Mouse (Mus musculus): ENCODE data around the gene Nkx3-2. TPM values are rescaled to one million over a fixed set of nuclear protein-coding genes. Genes with fewer than 3 reads are reported as not detected.

The Nkx3-2 gene
- polyA plus RNA-seq, 1 experiment from 2014 or later = not detected

DNA sequence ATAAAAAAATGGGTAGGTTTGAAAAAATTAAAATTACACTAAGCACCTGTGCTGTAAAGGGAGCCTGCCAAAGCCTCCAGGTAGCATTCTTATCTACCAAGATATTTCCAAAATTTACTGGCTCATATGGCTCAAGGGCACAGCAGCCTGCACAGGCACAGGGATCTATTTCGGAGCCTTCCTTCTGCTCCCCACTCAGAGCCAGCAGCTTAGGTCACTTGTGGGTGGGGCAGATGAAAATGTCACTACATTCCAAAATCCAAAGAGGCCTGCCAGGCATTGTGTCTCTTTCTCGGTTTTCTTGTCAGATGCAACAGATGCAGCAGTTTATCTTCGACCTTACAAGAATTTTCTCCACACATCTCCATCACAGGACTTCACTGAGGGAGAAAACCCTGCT is 15.7 kb upstream of the Nkx3-2 start:
- Histone ChIP-seq H3K9me3 (replicated peaks) (no peaks in the 10 kb centered on the region), H3K4me1 (no peaks in the 10 kb centered on the region), H3K4me2 (no peak overlapping the region), H3K9ac (no peak overlapping the region), H3K27me3 (no peaks in the 10 kb centered on the region), H3K27ac (no peak overlapping the region), H3K36me3 (ENCODE audit: poor library complexity, severe bottlenecking) (peaks cover 9% of the 10 kb centered on the region), H3K4me3 (no peak overlapping the region)
- WGBS = 78% methylated on average over 3 of the region's 3 CpGs
- no peak for ATAC-seq

DNA sequence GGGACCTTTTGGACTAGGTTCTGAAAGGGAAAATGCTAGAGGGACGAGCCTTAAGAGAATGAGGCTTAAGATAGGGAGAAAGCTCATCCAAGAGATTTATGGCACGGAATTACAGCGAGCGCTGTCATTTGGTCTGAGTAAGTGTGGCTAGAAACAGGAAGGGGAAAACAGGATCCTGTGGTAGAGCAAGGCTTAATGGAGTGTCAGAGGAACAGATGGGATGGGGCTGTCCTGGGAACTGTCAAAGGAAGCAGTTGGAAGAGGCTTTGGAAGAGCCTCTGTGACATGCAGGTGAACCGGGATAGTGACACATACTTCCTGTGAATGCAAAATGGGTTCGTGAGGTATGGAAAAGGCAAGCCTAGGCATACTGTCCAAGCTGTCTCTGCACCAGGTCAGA is 11.4 kb upstream of the Nkx3-2 start:
- Histone ChIP-seq H3K4me3 (no peak overlapping the region), H3K9me3 (replicated peaks) (no peaks in the 10 kb centered on the region), H3K4me1 (no peaks in the 10 kb centered on the region), H3K36me3 (ENCODE audit: poor library complexity, severe bottlenecking) (no peaks in the 10 kb centered on the region), H3K27ac (no peak overlapping the region), H3K27me3 (no peaks in the 10 kb centered on the region), H3K9ac (no peak overlapping the region), H3K4me2 (no peak overlapping the region)
- WGBS = 82% methylated on average over 6 of the region's 6 CpGs
- ATAC-seq = no peak

DNA sequence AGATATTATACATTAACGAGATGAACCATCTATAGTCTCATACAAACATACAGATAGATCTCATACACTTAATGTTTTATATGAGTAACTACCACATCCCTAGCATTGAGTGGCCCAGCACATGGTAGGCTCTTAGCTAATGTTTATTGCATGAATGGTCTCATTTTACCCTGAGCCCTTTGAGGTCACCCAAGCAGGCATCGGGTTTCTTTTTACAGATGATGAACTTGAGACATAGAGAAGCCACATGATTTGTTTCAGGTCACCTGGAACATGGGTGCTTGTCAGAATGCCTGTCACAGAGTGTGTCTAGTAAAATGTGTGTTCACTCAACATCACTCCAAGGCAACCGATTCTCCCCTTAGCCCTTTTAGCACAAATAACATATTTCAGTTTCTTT is 11.0 kb upstream of the Nkx3-2 start:
- ATAC-seq = no peak
- 82% methylated on average over 3 of the region's 3 CpGs for WGBS
- no peak overlapping the region for H3K27ac ChIP-seq

DNA sequence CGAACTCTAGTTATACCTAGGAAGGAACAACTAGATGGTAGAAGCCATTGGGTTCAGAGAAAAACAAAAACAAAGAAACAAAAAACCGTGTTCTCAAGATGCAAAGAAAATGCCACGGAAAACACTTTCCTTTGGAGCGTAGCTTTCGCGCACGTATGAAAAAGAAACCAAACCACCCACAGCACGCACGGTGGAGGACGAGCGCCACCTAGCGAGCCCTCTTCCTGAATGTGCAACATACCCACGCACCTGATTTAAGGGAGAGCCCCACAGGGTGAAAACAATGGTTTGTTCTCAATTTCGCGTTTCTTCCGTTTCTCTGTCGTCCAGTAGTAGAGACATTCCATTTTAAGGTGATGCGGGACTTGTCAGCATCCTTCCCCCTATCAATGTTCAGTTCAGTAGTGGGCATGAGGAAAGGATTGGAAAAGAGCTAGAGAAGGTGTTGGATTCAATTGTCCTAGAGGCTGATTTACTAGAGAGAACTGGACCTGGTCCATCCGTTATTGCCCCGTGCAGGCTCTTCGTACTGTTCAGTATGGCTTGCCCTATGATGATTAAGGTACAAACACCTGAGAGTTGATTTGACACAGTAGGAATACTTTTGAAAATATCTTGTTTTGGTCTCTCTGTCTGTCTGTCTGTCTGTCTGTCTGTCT is 4.2 kb upstream of the Nkx3-2 start:
- Histone ChIP-seq H3K4me1 (peaks cover 24% of the 10 kb centered on the region), H3K36me3 (ENCODE audit: poor library complexity, severe bottlenecking) (no peaks in the 10 kb centered on the region), H3K4me2 (peak overlapping the region; percentile 51), H3K27me3 (peaks cover 63% of the 10 kb centered on the region), H3K4me3 (peak overlapping the region; percentile 20), H3K27ac (no peak overlapping the region), H3K9ac (no peak overlapping the region), H3K9me3 (replicated peaks) (no peaks in the 10 kb centered on the region)
- WGBS = 3% methylated on average over 21 of the region's 21 CpGs
- peak; percentile 82 for ATAC-seq

More for the DNA sequence above, 11.0 kb upstream of the Nkx3-2 start:
- H3K27me3 ChIP-seq = peaks cover 1% of the 10 kb centered on the region; the same call in 1 of the 2 replicates
- H3K4me3 ChIP-seq = no peak overlapping the region
- H3K9me3 ChIP-seq (replicated peaks) = no peaks in the 10 kb centered on the region
- H3K4me1 ChIP-seq = no peaks in the 10 kb centered on the region
- no peak overlapping the region for H3K4me2 ChIP-seq
- no peaks in the 10 kb centered on the region for H3K36me3 ChIP-seq (ENCODE audit: poor library complexity, severe bottlenecking)
- no peak overlapping the region for H3K9ac ChIP-seq

DNA sequence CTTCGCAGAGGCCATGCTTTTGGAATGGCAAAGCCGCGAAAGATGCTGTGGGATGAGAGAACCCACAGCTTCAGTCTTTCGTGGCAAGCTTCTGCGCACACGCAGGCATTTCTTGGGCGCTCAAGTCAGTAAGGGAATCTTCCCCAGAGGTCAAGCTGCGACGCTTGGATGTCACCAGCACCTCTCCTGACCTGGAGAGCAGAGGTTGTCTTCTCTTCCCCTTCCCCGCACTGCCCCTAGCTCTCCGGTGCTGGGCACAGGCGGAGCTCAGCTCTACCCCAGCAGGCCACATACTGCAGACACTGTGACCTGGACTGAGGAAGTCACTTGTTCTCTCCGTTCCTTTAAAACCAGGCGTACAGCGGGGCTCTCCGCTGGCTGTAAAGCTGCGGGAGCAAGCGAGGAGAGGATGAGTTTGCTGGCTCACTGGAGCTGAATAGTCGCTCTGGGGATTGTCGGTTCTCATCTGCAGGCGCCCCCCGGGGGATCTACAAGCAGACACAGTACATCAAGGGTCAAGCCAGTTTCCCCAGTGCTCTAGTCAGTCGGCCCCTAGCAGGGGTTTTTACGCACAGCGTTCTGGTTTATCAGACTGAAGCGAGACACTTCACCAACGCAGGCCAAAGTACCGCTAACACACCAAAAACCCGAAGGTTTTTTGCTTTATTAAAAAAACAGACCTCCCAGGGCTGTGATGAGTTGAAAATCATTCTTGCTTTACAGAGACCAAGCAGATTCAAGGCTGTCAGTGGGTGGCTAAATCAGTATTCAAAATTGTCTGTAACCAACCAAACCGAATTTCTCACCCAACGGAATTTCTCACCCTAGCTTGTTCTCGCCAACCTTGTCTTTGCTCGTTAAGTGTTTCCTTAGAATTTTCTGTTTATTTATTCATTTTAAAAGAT is 3.2 kb upstream of the Nkx3-2 start:
- H3K4me3 ChIP-seq = peak overlapping the region; percentile 20
- ATAC-seq = no peak
- no peak overlapping the region for H3K9ac ChIP-seq
- peak overlapping the region; percentile 51 for H3K4me2 ChIP-seq
- H3K27ac ChIP-seq = no peak overlapping the region
- peaks cover 73% of the 10 kb centered on the region for H3K27me3 ChIP-seq
- 2% methylated on average over 33 of the region's 33 CpGs for WGBS
- no peaks in the 10 kb centered on the region for H3K9me3 ChIP-seq (replicated peaks)
- H3K36me3 ChIP-seq (ENCODE audit: poor library complexity, severe bottlenecking) = no peaks in the 10 kb centered on the region
- peaks cover 27% of the 10 kb centered on the region for H3K4me1 ChIP-seq

DNA sequence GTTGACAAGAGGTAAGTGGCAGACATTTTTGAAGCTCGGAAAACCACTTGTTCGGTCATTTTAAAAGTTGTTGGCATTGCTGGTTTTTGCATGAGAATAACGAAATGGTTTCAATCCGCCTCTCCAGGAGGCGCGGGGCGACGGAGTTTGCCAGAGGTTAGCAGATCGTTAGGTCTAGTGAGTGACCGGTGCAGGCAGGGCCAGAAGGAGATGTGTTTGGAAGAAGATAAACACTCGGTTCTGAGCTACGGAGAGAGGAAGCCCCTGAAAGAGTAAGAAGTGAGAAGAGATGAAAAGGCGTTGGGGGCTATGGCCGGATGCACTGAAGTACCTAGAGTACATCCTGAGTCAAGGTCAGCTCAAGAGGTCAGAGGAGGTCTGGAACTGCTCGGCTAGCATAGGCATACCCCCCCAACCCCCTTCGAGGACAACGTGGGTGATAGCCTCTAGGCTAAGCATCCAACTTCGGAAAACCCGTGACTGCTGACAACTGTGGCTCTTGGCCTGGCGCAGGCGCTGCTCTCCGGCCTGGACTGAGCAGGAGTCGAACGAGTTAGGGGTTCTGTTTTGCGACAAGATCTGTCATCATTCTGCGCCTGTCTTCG is 2.2 kb upstream of the Nkx3-2 start:
- H3K9ac ChIP-seq = no peak overlapping the region
- peaks cover 33% of the 10 kb centered on the region for H3K4me1 ChIP-seq
- peaks cover 83% of the 10 kb centered on the region for H3K27me3 ChIP-seq
- no peaks in the 10 kb centered on the region for H3K9me3 ChIP-seq (replicated peaks)
- 2% methylated on average over 27 of the region's 27 CpGs for WGBS
- no peak overlapping the region for H3K4me2 ChIP-seq
- H3K36me3 ChIP-seq (ENCODE audit: poor library complexity, severe bottlenecking) = no peaks in the 10 kb centered on the region
- no peak for ATAC-seq
- H3K27ac ChIP-seq = no peak overlapping the region
- H3K4me3 ChIP-seq = no peak overlapping the region

DNA sequence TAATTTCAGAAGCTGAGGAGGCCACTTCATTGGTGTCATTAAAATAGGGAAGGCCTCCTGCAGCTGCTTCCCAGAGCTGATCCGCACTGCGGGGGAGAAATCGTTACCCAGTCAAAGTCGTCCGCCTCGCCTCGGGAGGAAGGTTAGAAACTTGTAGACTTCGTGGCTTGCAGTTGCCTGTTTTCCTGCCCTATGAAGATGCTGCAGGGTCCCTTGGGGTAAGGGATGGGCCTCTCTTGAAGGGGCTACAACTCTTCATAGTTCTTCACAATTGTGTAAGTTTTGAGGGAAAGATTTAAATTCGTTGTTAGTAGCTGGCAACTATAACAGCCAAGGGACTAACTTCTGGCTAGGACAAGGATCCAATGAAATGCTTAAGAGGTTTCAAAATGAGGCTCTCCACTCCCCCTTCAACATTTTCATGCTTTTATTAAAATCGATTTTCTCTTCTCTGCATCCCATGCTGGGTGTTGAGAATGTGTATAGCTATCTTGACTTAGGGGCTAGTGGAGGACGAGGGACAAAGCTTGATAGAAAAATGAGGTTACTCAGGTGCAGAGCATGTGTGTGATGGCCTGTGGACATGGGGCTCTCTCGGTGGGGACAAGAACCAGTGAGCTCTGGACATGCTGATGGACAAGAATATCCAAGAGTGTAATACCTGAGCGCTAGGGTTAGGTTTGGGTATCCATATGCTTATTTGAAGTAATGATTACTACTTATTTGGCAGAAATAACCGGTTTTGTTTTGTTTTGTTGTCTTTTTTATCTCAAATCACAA is 1.5 kb upstream of the Nkx3-2 start:
- ATAC-seq = no peak
- H3K27ac ChIP-seq = no peak overlapping the region
- 1% methylated on average over 14 of the region's 14 CpGs for WGBS
- no peaks in the 10 kb centered on the region for H3K36me3 ChIP-seq (ENCODE audit: poor library complexity, severe bottlenecking)
- no peak overlapping the region for H3K9ac ChIP-seq
- no peak overlapping the region for H3K4me2 ChIP-seq
- no peak overlapping the region for H3K4me3 ChIP-seq
- peaks cover 90% of the 10 kb centered on the region for H3K27me3 ChIP-seq
- no peaks in the 10 kb centered on the region for H3K9me3 ChIP-seq (replicated peaks)
- H3K4me1 ChIP-seq = peaks cover 37% of the 10 kb centered on the region

DNA sequence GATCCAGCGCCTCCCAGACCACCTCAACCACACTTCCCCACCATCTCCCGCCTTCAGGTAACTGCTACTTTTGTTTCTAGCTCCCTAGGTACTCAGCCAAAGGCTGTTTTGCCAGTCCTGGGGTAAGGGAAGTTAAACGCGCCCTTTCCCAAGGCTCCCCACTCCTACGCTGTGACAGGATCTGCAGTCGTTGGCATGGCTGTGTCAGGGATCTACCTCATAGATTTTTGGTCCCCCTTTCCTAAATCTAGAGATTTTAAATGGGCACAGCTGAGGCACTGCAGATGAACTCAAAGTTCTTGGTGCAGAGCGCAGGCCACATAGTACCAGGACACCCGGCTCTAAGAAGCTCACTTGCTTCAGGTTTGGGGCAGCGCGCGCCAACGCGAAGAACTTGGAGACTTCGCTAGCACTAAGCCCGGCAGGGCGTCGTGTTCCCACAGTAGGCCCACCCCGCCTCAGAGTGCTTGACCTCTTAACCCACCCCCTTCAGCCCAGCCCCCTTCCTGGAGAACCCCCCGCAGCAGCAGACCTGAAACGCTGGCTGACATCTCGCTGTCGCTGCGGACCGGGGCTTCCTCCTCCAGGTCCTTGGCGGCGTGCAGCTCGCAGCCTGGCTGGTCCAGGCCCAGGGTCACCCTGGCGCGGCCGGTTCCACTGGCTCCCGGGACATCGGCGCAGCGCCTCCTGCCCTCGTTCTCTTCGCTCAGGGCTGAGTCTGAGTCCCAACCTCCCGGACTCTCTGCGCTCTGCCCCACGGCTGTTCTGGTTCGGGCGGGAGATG is 1.2 kb downstream of the Nkx3-2 start:
- 1% methylated on average over 34 of the region's 41 CpGs for WGBS
- Histone ChIP-seq H3K4me2 (peak overlapping the region; percentile 62), H3K36me3 (ENCODE audit: poor library complexity, severe bottlenecking) (no peaks in the 10 kb centered on the region), H3K4me3 (peak overlapping the region; percentile 37), H3K4me1 (peaks cover 37% of the 10 kb centered on the region), H3K9me3 (replicated peaks) (no peaks in the 10 kb centered on the region), H3K9ac (no peak overlapping the region), H3K27me3 (peaks cover 96% of the 10 kb centered on the region), H3K27ac (no peak overlapping the region)
- peak; percentile 13; the same call in 1 of the 2 replicates for ATAC-seq

DNA sequence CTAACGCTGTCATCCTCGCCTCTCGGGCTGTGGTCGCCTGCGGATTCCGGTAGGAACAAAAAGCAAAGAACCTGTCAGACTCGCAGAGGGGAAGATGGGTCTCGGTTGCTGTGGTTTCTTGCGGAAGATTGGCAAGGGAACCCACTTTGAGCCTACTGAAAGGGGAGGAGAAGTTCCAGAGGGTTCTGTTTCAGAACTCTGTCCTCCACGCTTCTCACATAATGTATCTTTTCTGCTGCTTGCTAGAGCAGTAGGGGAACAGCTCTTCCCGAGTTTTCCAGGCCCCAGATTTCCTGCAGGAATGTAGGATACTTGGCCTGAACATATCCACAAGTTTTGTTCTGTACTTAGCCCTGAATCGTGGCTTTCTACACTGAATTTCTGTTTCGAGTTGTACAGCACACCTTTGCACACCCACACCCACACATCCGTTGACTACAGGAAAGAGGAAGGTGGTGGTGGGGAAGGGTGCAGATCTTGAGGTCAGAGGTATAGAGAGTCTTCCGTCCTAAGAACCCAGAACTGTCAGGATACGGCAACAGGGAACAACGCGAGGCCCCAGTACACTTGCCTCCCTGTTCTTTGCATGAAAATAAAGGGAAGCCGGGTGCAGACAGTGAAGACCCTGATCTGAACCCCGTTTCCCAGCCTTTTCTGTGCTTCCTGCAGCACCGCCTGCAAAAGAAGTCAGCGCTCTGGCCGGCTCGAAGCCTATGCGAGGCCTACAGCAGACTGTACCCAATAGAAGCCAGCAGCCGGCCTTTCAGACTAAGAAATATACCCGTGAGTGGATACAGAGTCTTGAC is 2.0 kb downstream of the Nkx3-2 start:
- Histone ChIP-seq H3K9me3 (replicated peaks) (no peaks in the 10 kb centered on the region), H3K9ac (no peak overlapping the region), H3K4me2 (peak overlapping the region; percentile 27), H3K4me1 (peaks cover 29% of the 10 kb centered on the region), H3K36me3 (ENCODE audit: poor library complexity, severe bottlenecking) (no peaks in the 10 kb centered on the region), H3K4me3 (peak overlapping the region; percentile 17; the same call in 1 of the 2 replicates), H3K27ac (no peak overlapping the region), H3K27me3 (peaks cover 96% of the 10 kb centered on the region)
- 2% methylated on average over 27 of the region's 27 CpGs for WGBS
- no peak for ATAC-seq

DNA sequence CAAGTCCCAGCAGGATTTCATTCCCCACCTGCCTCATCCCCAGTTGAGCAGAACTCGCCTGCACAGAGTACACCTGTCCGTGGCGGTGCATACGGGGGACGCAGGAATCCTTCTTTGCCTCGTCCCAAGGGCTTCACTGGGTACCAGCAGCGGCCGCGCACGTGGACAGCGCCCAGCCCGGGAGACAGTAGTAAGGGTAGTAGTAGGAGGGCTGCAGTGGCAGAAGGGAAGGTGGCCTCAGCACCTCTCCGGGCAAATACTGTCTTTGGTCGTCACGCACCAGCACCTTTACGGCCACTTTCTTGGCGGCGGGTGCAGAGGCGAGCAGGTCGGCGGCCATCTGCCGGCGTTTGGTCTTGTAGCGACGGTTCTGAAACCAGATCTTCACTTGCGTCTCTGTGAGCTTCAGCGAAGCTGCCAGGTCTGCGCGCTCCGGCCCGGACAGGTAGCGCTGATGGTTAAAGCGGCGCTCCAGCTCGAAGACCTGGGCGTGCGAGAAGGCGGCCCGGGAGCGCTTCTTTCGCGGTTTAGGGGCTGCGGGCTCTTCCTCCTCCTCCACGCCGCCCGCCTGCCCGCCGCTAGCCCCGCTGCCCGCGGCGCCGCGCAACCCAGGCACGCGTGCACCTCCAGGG is 2.7 kb downstream of the Nkx3-2 start:
- 1% methylated on average over 56 of the region's 56 CpGs for WGBS
- peak overlapping the region; percentile 17 for H3K4me3 ChIP-seq
- no peak overlapping the region for H3K27ac ChIP-seq

More for the DNA sequence above, 2.7 kb downstream of the Nkx3-2 start:
- Histone ChIP-seq H3K36me3 (ENCODE audit: poor library complexity, severe bottlenecking) (no peaks in the 10 kb centered on the region), H3K4me2 (peak overlapping the region; percentile 27), H3K4me1 (peaks cover 26% of the 10 kb centered on the region), H3K9me3 (replicated peaks) (no peaks in the 10 kb centered on the region), H3K27me3 (peaks cover 96% of the 10 kb centered on the region), H3K9ac (no peak overlapping the region)
- ATAC-seq = no peak

All from forebrain, embryonic 13.5 days (tissue).